Mouse (Mus musculus): ENCODE results near the gene Rft1. TPM values are rescaled to one million over a fixed set of nuclear protein-coding genes. Genes with fewer than 3 reads are reported as not detected.
A peak's percentile ranks its signal among the peaks of the same experiment; 100 is the strongest.
"Not testable (repeated sequence)": the region's sequence is repeated elsewhere in the genome, so short reads cannot be mapped to it uniquely, and the experiment has no call there.

Rft1 gene
- total RNA-seq, 2 experiments from 2014 or later = 11.2 to 12.7 TPM

DNA sequence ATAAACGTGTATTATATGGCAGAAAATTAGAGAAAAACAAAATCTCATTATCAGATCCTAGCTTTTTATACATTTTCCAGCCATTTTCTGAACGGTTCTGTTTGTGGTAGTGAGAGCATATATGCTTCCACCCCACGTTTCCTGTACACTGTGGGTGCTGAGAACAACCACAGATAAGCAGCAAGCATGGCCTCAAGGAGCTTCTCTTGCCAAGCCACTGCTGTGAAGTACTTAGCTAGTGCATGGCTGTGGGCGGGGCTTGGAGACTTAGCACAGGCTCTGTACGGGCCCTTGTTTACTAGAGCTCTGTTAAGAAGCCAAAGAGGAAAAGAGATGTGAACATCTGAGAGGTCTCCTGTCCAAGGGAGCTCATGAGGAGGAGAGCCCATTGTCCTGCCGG, 20.8 kb downstream of the Rft1 start:
- no peak for DNase-seq

DNA sequence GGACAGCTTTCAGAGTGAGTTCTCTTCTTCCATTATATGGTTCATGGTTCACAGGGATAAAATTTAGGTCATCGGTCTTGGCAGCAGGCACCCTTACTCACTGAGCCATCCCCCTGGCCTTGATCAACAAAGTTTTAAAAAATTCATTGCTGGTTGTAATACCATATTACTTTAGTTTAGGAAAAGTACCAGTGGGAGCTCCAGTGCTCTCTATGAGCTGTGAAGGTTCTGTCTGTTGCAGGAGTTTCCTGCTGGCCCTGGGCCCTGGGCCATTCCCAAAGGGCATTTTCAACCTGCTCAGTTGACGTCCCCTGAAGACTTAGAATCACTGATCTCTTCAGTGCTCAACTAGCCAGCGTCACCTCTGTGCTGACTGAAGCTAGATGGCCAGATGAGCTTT, 28.0 kb downstream of the Rft1 start:
- DNase-seq = no peak

- DNase-seq = no peak
Observed at GRCm38 (mm10) chr14:30690685-30691084, 36.5 kb downstream of the Rft1 start.

GRCm38 (mm10) chr14:30692439-30692838, 38.3 kb downstream of the Rft1 start:
- no peak for DNase-seq

- DNase-seq = no peak
Observed at GRCm38 (mm10) chr14:30694786-30695185, 40.6 kb downstream of the Rft1 start.

DNA sequence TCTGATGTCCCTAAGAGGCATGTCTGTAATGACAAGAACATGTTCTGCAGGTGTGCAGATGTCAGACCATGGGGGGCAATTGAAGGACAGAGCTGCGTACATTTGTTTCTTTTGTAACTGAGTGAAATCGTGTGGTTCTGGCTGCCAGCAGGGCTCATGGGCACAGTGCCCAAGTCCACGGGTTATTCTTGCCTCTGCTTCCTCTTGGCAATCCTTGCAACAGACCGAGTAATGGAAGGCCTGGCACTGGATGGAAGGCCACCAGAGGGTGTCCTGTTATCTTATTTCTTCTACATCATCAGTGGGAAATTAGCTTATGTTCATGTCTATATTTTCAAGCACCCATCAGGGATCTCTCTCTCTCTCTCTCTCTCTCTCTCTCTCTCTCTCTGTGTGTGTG, 41.4 kb downstream of the Rft1 start:
- DNase-seq = peak; percentile 70 to 72

DNA sequence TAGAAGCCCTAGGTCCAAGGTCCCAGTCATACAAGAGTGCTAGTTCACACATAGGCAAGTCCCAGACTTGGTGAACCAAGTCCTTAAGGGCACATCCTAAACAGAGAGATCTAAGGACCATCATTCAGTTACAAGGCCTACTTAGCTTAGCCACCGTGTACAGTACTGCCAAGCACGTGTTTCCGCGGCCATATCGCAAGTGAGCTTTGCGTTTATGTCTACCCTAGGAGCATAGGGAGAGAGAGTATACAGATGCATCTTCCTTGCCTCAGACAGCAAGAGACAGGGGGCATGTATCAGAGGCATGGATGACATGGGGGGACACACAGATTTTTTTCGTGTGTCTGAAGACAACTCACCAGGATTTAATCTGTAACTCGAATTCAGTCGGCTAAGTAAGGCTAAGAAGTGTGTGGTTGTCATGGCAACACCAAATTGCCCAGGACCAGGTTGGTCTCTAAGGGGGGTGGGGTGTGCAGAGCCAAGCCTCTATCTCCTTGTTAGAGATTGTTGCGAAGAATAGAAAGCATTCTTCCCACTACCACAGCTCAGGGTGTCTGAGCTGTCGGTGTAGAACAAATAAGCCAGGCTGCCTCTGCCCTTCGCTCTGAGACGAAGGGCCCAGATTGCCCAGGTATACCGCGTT, 43.4 kb downstream of the Rft1 start:
- DNase-seq = no peak

GRCm38 (mm10) chr14:30699656-30700055, 45.5 kb downstream of the Rft1 start:
- DNase-seq = no peak

GRCm38 (mm10) chr14:30702512-30702911, 48.4 kb downstream of the Rft1 start:
- DNase-seq = no peak

DNA sequence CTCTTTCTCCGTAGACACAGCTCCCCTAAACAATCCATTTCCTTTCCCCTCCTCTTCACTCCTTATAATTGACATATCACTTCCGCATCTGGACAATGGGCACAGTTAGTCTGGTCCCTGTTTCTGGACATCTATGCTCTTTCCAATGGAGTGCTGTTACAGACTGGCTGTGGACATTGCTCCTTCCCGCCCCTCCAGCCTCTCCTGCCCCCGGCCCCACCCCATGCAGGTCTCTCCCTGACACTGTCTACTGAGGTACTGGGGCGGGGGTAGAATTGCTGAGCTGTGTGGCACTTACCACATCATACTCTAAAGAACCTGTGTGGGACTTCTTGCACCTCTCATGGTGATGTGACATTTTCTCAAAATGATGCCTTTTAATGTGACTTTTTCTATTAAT, 48.9 kb downstream of the Rft1 start:
- DNase-seq = no peak

GRCm38 (mm10) chr14:30704098-30704855, 50.1 kb downstream of the Rft1 start:
- no peak for DNase-seq

GRCm38 (mm10) chr14:30711892-30712291, 57.7 kb downstream of the Rft1 start:
- no peak for DNase-seq

- no peak for DNase-seq
Observed at GRCm38 (mm10) chr14:30713769-30714168, 59.6 kb downstream of the Rft1 start.

DNA sequence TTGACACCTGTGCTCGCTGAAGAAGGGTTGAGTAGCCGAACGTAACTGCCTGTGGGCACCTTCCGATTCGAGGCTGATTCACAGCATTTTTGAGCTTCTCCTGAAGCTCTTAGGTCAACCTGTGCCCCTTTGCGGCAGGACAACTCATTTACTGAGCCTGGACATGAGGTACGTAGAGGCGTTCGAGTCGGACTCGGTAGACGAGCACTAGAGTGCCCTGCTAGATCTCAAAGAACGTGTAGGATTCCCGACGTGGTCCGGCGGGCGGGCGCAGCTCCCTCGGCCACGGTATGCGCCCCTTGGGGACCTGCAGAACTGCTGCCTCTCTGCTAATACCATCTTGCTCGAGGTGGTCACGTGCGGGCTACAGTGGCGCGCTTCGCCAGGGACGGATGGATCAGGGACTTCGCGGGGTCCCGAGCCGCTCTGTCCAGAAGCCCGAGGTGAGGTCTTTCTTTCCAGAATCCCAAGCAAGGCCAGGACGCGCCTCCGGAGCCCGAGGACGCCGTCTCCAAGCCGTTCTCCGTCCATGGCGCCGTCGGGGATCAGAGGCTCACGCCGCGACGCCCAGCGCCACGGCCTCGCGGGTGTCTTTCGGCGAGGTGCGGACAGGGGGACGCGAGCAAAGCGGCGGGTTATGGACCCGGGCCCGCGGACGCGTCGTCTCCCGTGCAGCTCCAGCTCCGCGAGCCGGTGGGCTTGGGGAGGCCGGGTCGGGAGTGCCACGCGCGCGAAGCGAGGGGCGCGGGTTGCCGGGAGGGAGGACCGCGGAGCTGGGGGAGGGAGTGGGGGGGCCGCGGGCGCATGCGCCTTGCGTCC, 60.8 kb downstream of the Rft1 start, which contains the start of gene Sfmbt1:
Gene Sfmbt1 (plus strand): TSS at position 51 of the 819 bp plus-strand sequence.
- no peak for DNase-seq

DNA sequence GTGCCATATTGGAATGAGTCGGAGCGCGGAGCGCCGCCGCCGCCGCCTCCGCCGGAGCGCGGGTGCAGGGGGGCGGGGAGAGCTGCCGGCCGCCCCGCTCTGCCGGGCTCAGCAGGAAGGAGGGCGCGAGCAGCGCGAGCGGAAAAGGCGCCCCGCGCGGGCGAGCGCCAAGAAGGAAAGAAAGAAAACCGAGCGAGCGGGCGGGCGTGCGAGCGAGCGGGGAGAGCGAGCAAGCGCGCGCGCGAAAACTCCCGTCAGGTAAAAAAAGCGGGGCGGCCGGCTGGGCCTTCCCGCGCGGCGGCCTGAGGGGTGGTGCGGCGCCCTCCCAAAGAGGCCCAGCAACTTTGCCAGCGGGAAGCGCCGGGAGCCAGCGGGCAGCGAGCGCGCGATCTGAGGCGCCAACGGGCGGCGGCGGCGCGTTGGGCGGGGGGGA, 61.5 kb downstream of the Rft1 start:
- DNase-seq = peak; percentile 78 to 83

DNA sequence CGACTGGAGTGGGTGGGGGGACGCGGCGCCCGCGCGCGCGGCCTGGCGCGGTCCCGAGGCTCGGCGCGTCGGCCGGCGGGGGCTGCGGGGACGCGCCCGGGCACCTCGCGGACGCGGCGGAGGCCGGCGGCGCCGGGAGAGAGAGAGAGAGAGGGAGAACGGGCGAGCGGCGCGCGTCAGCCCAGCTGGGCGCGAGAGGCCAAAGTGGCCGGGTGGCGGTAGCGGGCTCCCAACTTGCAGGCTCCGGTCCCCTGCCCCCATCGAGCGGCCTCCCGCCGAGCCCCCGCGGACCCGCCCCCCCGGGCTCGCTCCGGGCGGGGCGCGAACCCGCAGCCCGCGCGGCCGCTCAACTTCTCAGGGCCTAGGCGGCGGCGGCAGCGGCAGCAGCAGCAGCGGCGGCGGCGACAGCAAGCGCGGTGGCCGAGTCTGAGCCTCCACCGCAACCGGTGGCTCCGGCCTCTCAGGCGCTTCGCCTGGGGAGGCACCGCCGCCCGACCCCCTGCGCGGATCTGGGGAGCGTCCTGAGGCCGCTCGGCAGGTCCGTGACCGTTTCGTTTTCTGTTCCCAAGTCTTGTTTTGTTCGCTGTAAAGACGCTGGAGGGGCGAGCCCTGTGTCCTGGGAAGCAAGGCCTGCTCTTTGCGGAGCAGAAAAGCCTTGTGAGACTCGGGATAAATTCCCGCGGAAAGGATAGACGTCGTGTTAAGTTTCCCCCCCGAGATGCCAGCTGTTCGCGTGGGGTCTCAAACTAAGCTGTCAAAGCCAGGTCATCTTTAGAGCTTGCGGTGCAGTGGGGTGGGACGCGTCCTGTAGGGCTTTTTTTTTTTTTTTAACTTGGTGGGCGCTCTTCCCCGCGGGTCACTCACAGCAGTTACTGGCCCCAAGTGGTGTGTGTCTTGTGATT, 62.1 kb downstream of the Rft1 start:
- DNase-seq = peak; percentile 60 to 64

GRCm38 (mm10) chr14:30716953-30717285, 62.8 kb downstream of the Rft1 start:
- no peak for DNase-seq

DNA sequence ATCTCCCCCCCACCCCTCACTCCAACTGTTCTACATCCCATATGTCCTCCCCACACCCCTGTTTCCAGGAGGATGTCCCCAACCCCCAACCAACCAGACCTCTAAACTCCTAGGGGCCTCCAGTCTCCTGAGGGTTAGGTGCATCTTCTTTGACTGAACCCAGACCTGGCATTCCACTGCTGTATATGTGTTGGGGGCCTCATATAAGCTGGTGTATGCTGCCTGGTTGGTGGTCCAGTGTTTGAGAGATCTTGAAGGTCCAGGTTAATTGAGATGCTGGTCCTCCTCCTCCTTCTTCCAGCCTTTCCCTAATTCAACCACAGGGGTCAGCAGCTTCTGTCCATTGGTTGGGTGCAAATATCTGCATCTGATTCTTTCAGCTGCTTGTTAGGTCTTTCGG, 64.5 kb downstream of the Rft1 start:
- not testable (repeated sequence) for DNase-seq

DNA sequence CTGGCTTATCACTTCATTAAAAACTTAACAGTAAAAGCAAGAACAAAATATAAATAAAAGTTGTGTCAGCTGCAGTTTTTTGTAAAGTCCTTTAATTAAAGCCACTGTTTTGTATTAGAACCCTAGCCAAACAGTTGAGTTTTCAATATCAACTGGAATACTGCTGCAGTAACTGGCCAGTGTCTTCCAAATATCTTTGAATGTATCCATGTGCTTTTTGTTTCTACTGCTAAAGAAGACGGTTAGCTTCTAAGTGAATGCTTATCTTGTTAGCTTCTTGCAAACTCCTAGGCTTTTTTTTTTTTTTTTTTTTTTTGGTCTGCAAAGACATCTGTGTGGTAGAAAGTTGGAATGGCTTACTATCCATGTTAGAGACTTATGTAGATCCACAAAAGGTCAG, 65.4 kb downstream of the Rft1 start:
- DNase-seq = no peak

DNA sequence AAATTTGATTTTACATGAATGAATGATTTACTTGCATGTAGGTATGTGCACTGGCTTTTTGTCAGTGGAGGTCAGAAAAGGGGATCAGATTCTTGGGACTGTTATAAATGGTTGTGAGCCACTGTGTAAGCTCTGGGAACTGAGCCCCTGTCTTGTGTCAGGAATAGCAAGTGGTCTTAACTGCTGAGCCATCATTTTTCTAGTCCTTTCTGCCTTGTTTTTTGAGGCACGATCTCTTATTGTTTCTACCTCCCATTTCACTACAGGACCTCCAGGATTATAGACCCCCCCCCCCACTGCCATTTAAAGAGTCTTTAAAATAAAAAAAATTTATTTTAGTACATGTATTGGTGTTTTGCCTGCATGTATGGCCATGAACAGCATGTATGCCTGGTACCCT, 67.7 kb downstream of the Rft1 start:
- no peak for DNase-seq

DNA sequence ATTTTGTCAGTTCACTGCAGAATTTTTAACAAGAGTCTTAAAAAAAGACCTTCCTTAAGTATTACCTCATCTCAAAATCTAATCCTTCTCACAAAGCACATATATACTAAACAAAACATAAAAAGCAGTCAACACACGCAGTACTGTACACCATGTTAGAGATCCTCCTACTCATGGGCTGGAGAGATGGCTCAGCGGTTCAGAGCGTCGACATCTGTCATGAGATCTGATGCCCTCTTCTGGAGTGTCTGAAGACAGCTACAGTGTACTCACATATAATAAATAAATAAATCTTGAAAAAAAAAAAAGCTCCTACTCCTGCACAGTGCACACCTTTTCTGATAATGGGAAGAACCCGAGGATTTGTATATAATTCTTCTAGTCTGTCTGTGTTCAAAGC, 68.2 kb downstream of the Rft1 start:
- DNase-seq = no peak

DNA sequence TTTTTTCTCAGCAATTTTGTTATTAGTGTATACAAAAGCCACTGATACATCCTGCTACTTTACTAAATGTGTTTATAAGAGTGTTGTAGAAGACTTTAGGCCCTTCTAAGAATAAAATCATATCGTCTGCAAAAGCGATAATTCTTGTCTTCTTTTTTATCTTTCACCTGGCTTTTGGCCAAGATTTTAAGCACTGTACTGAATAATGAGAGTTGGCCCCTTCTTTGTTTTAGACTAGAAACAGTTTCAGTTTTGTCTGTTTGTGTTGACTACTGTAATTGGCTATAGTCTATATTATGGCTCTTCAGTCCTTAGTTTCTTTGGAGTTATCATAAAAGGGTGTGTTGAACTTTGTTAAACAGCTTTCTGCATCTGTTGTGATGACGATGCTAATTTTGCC, 77.7 kb downstream of the Rft1 start:
- DNase-seq = no peak
